Mouse (Mus musculus) kidney, embryonic 14.5 days (tissue): ENCODE data around the gene Tnpo3. TPM values are rescaled to one million over a fixed set of nuclear protein-coding genes. Genes with fewer than 3 reads are reported as not detected.
"Not testable (repeated sequence)": the region's sequence is repeated elsewhere in the genome, so short reads cannot be mapped to it uniquely, and the experiment has no call there.

Experiments used
- ATAC-seq: fragments of 200-750 bp; cut with Nextera tagmentation; 2 replicates; pipeline ENCODE4 v1.8.0; 2017; ENCODE audit warnings: moderate number of reproducible peaks, mild to moderate bottlenecking, moderate TSS enrichment, moderate library complexity; ENCODE audit not compliant: low FRiP score, low TSS enrichment
- H3K27ac ChIP-seq: fragments of 300-500 bp; sonication (generic); 2 replicates; pipeline ENCODE4 v1.5.1; 2014; ENCODE audit warnings: low read depth, mild to moderate bottlenecking, low read length, moderate library complexity, mixed read lengths
- H3K27me3 ChIP-seq: fragments of 300-500 bp; sonication (generic); 2 replicates; pipeline ENCODE4 v1.6.1; 2014; ENCODE audit warnings: mild to moderate bottlenecking, low read length; ENCODE audit not compliant: control insufficient read depth, insufficient read depth
- H3K36me3 ChIP-seq: fragments of 300-500 bp; sonication (generic); 2 replicates; pipeline ENCODE4 v1.6.1; 2014; ENCODE audit warnings: low read length, mixed read lengths; ENCODE audit not compliant: control insufficient read depth, insufficient read depth
- H3K4me1 ChIP-seq: fragments of 300-500 bp; sonication (generic); 2 replicates; pipeline ENCODE4 v1.6.1; 2014; ENCODE audit warnings: low read length, mixed read lengths; ENCODE audit not compliant: control insufficient read depth, insufficient read depth
- H3K4me2 ChIP-seq: fragments of 300-500 bp; sonication (generic); replicated peaks from 2 replicates; pipeline ENCODE4 v1.6.1; 2014; ENCODE audit warnings: low read depth, mild to moderate bottlenecking, low read length
- H3K4me3 ChIP-seq: fragments of 300-500 bp; sonication (generic); 2 replicates; pipeline ENCODE4 v1.5.1; 2014; ENCODE audit warnings: mild to moderate bottlenecking, low read length
- H3K9ac ChIP-seq: fragments of 300-500 bp; sonication (generic); 2 replicates; pipeline ENCODE4 v1.6.1; 2014; ENCODE audit warnings: low read depth, mild to moderate bottlenecking, low read length, moderate library complexity
- H3K9me3 ChIP-seq: fragments of 300-500 bp; sonication (generic); 2 replicates; pipeline ENCODE4 v1.6.1; 2016; ENCODE audit warnings: low read length; ENCODE audit not compliant: control insufficient read depth
- WGBS: fragments of 180-500 bp; shearing (Covaris S2); extraction: QIAGEN DNeasy Blood & Tissue Kit; methylation state at CpG from one replicate; pipeline ENCODE4 v1.1.7; 2014; 5-methylcytosine and 5-hydroxymethylcytosine counted together
- polyA plus RNA-seq: library from polyadenylated mRNA; unstranded; fragments of >200 nt; fragmentation: Nextera tagmentation; extraction: Ambion mirVana; gene quantifications from 2 replicates; pipeline ENCODE4 v1.2.1, GENCODE M21; 2014

Tnpo3 gene
- polyA plus RNA-seq, 1 experiment from 2014 or later: 104 TPM

DNA sequence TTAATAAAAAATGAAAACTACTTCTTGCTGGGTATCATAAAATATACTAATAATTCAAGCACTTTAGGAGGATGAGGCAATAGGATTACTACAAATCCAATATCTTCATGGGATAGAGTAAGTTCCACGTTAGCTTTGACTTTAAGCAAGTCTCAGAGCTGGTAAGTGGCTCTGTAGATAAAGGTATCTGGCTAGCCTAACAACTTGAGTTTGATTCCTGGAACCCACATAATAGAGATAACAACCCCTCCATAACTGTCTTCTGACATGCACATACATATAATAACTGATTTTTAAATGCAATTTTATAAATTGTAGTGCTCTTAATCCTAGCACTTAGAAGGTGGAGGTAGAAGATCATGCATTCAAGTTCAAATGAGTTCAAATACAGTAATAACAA is 28.9 kb downstream of the Tnpo3 start:
- WGBS: 95% methylated on average over 1 of the region's 1 CpGs
- Histone ChIP-seq H3K9ac (no peak overlapping the region), H3K4me3 (no peak overlapping the region), H3K27me3 (no peaks in the 10 kb centered on the region), H3K36me3 (peaks cover 67% of the 10 kb centered on the region), H3K9me3 (peaks cover 2% of the 10 kb centered on the region; the same call in 1 of the 2 replicates), H3K4me2 (no peak overlapping the region), H3K4me1 (no peaks in the 10 kb centered on the region), H3K27ac (no peak overlapping the region)
- ATAC-seq: no peak

DNA sequence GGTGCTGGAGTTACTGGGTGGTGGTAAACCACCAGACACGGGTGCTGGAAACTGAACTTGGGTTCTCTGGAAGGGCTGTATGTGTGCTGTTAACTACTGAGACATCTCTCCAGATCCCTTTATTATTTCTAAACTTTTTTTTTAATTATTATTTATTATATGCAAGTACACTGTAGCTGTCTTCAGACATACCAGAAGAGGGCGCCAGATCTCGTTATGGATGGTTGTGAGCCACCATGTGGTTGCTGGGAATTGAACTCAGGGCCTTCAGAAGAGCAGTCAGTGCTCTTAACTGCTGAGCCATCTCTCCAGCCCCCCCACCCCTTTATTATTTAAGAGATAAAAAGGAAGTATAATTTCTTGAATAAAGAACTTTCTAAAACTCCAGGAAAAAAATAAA is 33.3 kb downstream of the Tnpo3 start:
- not testable (repeated sequence) for H3K27me3 ChIP-seq, H3K9ac ChIP-seq, H3K27ac ChIP-seq, ATAC-seq, H3K4me1 ChIP-seq, H3K4me3 ChIP-seq, H3K9me3 ChIP-seq, H3K4me2 ChIP-seq
- H3K36me3 ChIP-seq: peaks cover 82% of the 10 kb centered on the region
- WGBS: 90% methylated on average over 3 of the region's 3 CpGs

DNA sequence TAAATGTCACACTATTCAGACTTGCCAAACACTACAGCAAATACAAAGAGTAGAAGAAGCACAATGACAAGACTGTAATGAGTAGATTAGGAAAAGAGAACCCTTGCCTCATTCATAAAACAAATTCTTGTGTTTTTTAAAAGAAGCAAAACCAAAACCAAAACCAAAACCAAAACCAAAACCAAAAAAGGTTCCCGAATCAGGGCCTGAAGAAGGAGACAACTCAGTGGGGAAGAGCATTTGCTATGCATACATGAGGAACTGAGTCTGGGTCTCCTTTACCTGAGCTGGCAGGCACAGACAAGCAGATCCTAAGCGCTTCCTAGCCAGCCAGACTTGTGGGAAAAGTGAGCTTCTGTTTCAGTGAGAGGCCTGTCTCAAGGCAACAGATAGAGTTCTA is 52.6 kb downstream of the Tnpo3 start:
- 97% methylated on average over 2 of the region's 2 CpGs for WGBS
- Histone ChIP-seq H3K9ac (no peak overlapping the region), H3K4me1 (no peaks in the 10 kb centered on the region), H3K4me3 (no peak overlapping the region), H3K4me2 (no peak overlapping the region), H3K36me3 (peaks cover 96% of the 10 kb centered on the region), H3K27me3 (no peaks in the 10 kb centered on the region), H3K27ac (no peak overlapping the region), H3K9me3 (no peaks in the 10 kb centered on the region)
- ATAC-seq: no peak

DNA sequence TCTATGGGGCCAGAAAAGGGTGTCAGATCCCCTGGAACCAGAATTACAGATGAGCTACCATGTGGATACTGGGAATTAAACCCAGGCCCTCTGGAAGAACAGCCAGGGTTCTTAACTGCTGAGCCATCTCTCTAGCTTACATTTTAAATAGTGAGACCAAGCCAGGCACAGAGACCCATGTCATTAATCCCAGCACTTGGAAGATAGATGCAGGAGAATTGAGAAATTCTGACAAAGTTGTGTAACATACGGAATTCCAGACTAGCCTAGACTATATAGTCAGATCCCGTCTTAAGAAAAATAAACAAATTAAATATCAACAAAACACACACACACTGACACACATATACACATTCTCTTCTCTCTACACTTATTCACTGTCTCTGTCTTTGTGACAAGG is 57.2 kb downstream of the Tnpo3 start:
- H3K4me3 ChIP-seq: no peak overlapping the region
- no peak overlapping the region for H3K27ac ChIP-seq
- peaks cover 83% of the 10 kb centered on the region for H3K36me3 ChIP-seq
- H3K27me3 ChIP-seq: no peaks in the 10 kb centered on the region
- 99% methylated on average over 2 of the region's 2 CpGs for WGBS
- no peak for ATAC-seq
- no peaks in the 10 kb centered on the region for H3K4me1 ChIP-seq
- H3K9me3 ChIP-seq: no peaks in the 10 kb centered on the region
- no peak overlapping the region for H3K9ac ChIP-seq
- no peak overlapping the region for H3K4me2 ChIP-seq

DNA sequence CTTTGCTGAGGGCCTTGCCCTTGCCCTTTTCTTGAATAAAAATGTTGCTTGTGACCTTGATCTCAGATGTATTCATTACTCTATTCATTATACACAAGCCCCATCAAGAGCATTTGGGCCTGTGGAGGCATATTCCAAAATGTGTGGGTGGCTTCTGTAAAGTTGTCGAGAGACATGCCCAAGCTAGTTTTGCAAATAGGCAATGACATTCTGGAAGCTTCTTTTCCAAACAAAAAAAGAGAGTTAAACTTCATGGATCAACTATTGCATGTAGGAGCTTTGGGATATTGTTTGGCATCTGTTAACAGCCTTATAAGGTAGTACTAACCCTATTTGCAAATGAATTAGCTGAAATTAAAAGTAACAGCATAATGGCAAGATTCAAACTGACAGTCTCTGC is 61.6 kb downstream of the Tnpo3 start:
- peaks cover 76% of the 10 kb centered on the region for H3K36me3 ChIP-seq
- H3K27ac ChIP-seq: no peak overlapping the region
- no peaks in the 10 kb centered on the region for H3K9me3 ChIP-seq
- WGBS: 93% methylated on average over 1 of the region's 1 CpGs
- H3K4me2 ChIP-seq: no peak overlapping the region
- H3K9ac ChIP-seq: no peak overlapping the region
- no peaks in the 10 kb centered on the region for H3K27me3 ChIP-seq
- no peak for ATAC-seq
- no peaks in the 10 kb centered on the region for H3K4me1 ChIP-seq
- no peak overlapping the region for H3K4me3 ChIP-seq

DNA sequence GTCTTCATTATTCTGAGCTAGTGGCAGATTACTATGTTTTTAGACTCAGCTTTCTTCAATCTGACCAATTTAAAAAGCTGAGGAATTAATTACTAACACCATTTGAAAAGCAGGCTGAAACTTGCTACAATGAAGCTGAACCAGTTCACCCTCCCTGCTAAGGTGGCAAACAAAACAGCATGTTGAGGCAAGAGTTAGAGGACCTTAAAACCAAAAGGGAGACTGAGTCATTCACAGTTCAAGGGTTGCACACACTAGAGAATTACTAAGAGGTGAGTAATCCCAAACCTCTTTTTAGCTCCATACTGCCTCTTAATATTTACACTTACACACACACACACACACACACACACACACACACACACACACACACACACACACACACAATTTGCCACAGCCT is 62.1 kb downstream of the Tnpo3 start:
- H3K27ac ChIP-seq: no peak overlapping the region
- ATAC-seq: no peak
- H3K4me3 ChIP-seq: no peak overlapping the region
- no peaks in the 10 kb centered on the region for H3K9me3 ChIP-seq
- no peak overlapping the region for H3K4me2 ChIP-seq
- peaks cover 76% of the 10 kb centered on the region for H3K36me3 ChIP-seq
- no peaks in the 10 kb centered on the region for H3K4me1 ChIP-seq
- no peaks in the 10 kb centered on the region for H3K27me3 ChIP-seq
- H3K9ac ChIP-seq: no peak overlapping the region

DNA sequence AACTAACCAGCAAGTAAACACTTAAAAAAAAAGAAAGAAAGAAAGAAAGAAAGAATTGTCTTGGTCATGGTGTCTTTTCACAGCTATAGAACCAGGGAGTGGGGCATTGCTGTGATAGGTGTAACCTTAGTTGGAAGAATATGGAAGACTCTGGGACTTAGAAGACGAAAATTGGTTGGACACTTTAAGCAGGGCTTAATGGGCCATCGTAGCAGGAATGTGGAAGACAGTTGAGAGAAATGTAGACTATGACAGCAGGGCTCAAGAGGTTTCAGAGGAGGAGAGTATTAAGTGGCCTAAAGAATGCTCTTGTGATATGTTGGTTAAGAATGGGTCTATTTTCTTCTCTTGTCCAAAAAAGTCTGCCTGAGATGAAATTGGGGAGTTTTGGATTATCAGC is 64.1 kb downstream of the Tnpo3 start:
- Histone ChIP-seq H3K27me3 (no peaks in the 10 kb centered on the region), H3K9ac (no peak overlapping the region), H3K36me3 (peaks cover 69% of the 10 kb centered on the region), H3K27ac (no peak overlapping the region), H3K4me3 (no peak overlapping the region), H3K4me2 (no peak overlapping the region), H3K4me1 (no peaks in the 10 kb centered on the region), H3K9me3 (no peaks in the 10 kb centered on the region)
- no peak for ATAC-seq
- 96% methylated on average over 2 of the region's 2 CpGs for WGBS

DNA sequence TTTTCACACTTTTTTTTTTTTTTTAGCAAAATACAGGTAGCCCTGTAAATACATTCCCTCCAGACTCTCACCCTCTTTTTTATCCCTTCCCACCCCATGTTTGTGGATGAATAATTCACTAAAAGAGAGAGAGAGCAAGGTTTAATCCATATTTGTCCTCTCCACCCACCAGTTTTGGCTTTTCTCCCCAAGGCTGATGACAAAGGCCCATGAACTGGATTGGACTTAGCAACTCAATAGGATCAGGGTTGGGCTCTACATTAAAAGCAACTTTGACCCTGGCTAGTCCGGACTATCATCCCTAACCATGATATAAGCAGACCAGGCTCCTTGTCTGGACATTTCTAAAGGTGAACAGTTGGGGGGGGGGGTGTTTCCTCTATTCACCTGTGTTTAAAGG is 68.7 kb downstream of the Tnpo3 start:
- no peaks in the 10 kb centered on the region for H3K27me3 ChIP-seq
- no peaks in the 10 kb centered on the region for H3K4me1 ChIP-seq
- no peaks in the 10 kb centered on the region for H3K9me3 ChIP-seq
- no peak overlapping the region for H3K4me2 ChIP-seq
- WGBS: 94% methylated on average over 1 of the region's 1 CpGs
- H3K27ac ChIP-seq: no peak overlapping the region
- H3K9ac ChIP-seq: no peak overlapping the region
- H3K36me3 ChIP-seq: peaks cover 48% of the 10 kb centered on the region
- ATAC-seq: no peak
- H3K4me3 ChIP-seq: no peak overlapping the region

DNA sequence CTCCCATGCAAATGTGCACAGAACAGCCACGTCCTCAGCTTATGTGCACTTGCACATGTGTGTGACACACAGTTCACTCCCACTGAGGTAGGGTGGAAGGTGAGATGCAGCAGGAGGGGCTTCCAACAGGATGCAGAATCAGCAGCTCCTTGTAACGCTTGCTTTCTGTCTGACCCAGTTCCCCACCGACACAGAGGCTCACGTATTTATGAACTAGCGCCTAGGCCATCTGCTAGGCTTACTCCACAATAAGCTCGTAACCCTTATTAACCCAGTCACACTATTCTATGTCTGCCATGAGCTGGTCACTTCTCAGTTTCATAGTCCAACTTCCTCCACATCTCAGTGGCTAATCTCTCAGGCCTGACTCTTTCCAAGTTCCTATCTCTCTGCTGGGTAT is 69.5 kb downstream of the Tnpo3 start:
- H3K4me2 ChIP-seq: no peak overlapping the region
- H3K4me1 ChIP-seq: no peaks in the 10 kb centered on the region
- H3K9ac ChIP-seq: no peak overlapping the region
- H3K9me3 ChIP-seq: no peaks in the 10 kb centered on the region
- no peak overlapping the region for H3K27ac ChIP-seq
- H3K27me3 ChIP-seq: no peaks in the 10 kb centered on the region
- H3K36me3 ChIP-seq: peaks cover 41% of the 10 kb centered on the region
- WGBS: 71% methylated on average over 6 of the region's 6 CpGs
- no peak overlapping the region for H3K4me3 ChIP-seq
- ATAC-seq: no peak

DNA sequence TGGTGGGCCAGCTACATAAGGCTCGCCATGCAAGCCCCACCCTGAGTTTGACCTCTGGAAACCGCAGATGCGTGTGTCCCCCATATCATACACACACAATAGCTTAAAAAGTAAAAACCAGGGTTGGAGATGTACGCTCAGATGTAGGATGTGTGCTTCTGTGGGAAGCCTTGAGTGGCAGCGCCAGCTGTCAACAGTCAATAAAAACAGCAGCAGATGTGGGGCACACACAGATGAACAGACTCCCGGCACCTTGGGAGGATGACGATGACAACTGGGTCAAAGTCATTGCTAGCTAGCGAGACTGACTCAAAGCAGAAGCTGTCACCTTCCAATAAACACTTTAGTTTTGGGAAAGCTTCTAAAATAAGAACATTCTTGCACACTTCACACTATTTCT is 70.2 kb downstream of the Tnpo3 start:
- Histone ChIP-seq H3K9me3 (no peaks in the 10 kb centered on the region), H3K9ac (no peak overlapping the region), H3K27ac (no peak overlapping the region), H3K36me3 (peaks cover 35% of the 10 kb centered on the region), H3K4me3 (no peak overlapping the region), H3K27me3 (no peaks in the 10 kb centered on the region), H3K4me2 (no peak overlapping the region), H3K4me1 (no peaks in the 10 kb centered on the region)
- WGBS: 85% methylated on average over 8 of the region's 8 CpGs
- no peak for ATAC-seq
